Mouse (Mus musculus) G1E (cell line): ENCODE data around the gene Mdm4.

Experiments used
- CTCF ChIP-seq: IDR thresholded peaks from 2 replicates; pipeline ENCODE4 v1.5.1; 2012; ENCODE audit warnings: low read depth, low read length, inconsistent platforms, mixed read lengths
- GATA1 ChIP-seq: IDR thresholded peaks from 2 replicates; pipeline ENCODE4 v1.6.1; 2012; ENCODE audit warnings: borderline replicate concordance, low read length, inconsistent platforms, mixed read lengths
- GATA2 ChIP-seq: IDR thresholded peaks from 2 replicates; pipeline ENCODE4 v1.6.1; 2012; ENCODE audit warnings: low read depth, low read length, inconsistent platforms, borderline replicate concordance
- POLR2AphosphoS5 ChIP-seq: IDR thresholded peaks from 2 replicates; pipeline ENCODE4 v1.6.1; 2012; ENCODE audit warnings: low read depth, low read length, inconsistent platforms; ENCODE audit not compliant: insufficient replicate concordance
- TAL1 ChIP-seq: conservative IDR thresholded peaks from 2 replicates; pipeline ENCODE4 v1.6.1; 2012; ENCODE audit warnings: low read depth, low read length, inconsistent platforms, mixed read lengths

DNA sequence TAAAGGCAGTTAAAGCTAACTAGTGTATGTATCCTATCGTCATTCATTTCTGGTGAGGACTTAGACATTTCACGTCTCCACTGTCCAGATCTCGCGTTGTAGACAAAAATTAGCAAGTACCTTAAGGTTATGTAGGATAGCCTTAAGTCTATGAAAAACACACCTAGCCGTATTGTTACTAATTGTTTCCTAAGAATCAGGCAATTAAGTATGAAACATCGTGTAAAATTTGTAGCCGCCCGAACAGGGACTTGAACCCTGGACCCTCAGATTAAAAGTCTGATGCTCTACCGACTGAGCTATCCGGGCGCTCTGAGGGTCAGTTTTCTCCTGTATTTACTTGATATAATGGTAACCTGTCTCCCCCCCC lies 3.7 kb upstream of the Mdm4 start:
- TF ChIP-seq GATA1 (no peak), GATA2 (no peak), POLR2AphosphoS5 (no peak), CTCF (no peak), TAL1 (no peak)
